Mouse (Mus musculus) heart, postnatal 0 days (tissue): Measurements from ENCODE around the gene Syn3.

ENCODE experiments used
- CTCF ChIP-seq: IDR thresholded peaks from 2 replicates; pipeline ENCODE4 v1.5.1; 2016; ENCODE audit warnings: antibody characterized with exemption, control low read depth, low read depth
- EP300 ChIP-seq: IDR thresholded peaks from 2 replicates; pipeline ENCODE4 v1.6.1; 2016; ENCODE audit warnings: antibody characterized with exemption, low read depth

DNA sequence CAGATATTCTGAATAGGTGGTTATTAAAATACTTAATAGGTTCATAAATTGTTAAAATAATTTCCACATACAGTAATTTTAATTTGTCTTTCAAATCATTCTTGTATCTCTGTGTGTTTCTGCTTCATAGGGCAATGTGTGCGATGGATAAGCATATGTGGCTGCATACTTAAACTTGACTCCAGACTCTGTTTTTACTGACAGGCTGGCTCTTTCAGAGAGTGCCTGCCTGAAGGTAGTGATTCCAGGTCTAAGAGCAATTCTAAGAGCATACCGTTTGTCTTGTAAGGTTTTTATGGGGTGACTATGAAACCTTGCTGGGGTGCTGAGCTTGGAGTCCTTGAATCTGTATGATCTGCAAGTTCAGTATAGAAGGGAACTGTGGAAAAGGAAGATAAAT lies 472.8 kb downstream of the Syn3 start:
- TF ChIP-seq CTCF (no peak), EP300 (no peak)
